Mouse (Mus musculus): ENCODE results near the gene Prx. TPM values are rescaled to one million over a fixed set of nuclear protein-coding genes. Genes with fewer than 3 reads are reported as not detected.

Prx gene
- total RNA-seq, 2 experiments from 2014 or later = 0.47 to 0.50 TPM

- no peak for DNase-seq (ENCODE audit: extremely low spot score in 1 of 2, low spot score in 2 of 2)
- Histone ChIP-seq H3K27ac (peak overlapping the region; percentile 78), H3K4me3 (peak overlapping the region; percentile 60)
- TF ChIP-seq CTCF (IDR thresholded peaks at IDR 0.05) = no peak
- intact Hi-C loops (cut with DNase I) = loop anchor here (1.0 kb wide), 2 partner anchors 16 to 27 kb away; partner anchors contain the start of genes Blvrb and Sptbn4
These were observed 25.2 kb upstream of the Prx start for GRCm38 (mm10) chr7:27473835-27474489.

- DNase-seq (ENCODE audit: extremely low spot score in 1 of 2, low spot score in 2 of 2) = peak; percentile 95 to 97
- Histone ChIP-seq H3K27ac (peak overlapping the region; percentile 78), H3K4me3 (peak overlapping the region; percentile 60)
- intact Hi-C loops (cut with DNase I) = no loop called here
- TF ChIP-seq CTCF (IDR thresholded peaks at IDR 0.05) = peak; percentile 59
These were observed 24.6 kb upstream of the Prx start for GRCm38 (mm10) chr7:27474490-27474954.

- no peak overlapping the region for H3K4me3 ChIP-seq
- no peak for DNase-seq (ENCODE audit: extremely low spot score in 1 of 2, low spot score in 2 of 2)
- intact Hi-C loops (cut with DNase I) = loop anchor here (5.0 kb wide), 1 partner anchor 52 kb away; no protein-coding TSS in a partner anchor
- no peak for TF ChIP-seq CTCF (IDR thresholded peaks at IDR 0.05)
- H3K27ac ChIP-seq = no peak overlapping the region
These were observed 23.5 kb upstream of the Prx start for GRCm38 (mm10) chr7:27475596-27475995.

DNA sequence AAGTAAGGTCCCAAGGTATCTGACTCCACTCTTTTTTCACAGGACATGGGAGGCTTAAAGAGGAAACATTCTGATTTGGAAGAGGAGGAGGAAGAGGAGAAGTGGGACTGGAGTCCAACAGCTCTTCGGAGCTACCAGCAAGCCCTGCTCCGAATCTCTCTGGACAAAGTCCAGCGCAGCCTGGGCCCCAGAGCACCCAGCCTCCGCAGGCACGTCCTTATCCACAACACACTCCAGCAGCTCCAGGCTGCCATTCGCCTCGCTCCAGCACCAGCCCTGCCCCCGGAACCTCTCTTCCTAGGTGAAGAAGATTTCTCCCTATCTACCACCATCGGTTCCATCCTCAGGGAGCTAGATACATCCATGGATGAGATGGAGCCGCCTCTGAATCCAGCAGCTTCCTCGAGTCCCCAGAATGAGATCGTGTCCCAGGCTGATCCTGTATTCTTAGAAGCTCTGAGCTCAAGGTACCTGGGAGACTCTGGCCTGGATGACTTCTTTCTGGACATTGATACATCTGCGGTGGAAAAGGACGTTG is 23.0 kb upstream of the Prx start:
- Histone ChIP-seq H3K27ac (no peak overlapping the region), H3K4me3 (no peak overlapping the region)
- no peak for DNase-seq (ENCODE audit: extremely low spot score in 1 of 2, low spot score in 2 of 2)
- intact Hi-C loops (cut with DNase I) = loop anchor here (5.0 kb wide), 1 partner anchor 51 kb away; no protein-coding TSS in a partner anchor
- no peak for TF ChIP-seq CTCF (IDR thresholded peaks at IDR 0.05)

DNA sequence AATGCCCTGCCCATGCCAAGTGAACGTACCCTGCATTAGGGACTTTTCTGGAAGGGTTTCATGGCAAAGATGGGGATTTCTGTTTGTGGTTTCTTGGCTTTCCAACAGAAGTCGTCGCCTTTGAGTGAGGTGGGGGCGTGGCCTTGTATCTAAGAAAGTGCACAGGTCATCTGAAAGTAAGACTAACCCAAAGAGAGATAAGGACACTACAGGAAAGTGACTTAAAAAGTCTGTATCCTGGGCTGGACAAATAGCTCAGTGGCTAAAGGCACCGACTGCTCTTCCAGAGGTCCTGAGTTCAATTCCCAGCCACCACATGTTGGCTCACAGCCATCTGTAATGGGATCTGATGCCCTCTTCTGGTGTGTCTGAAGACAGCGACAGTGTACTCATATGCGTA is 20.6 kb upstream of the Prx start:
- no peak overlapping the region for H3K4me3 ChIP-seq
- intact Hi-C loops (cut with DNase I) = loop anchor here (5.0 kb wide), 1 partner anchor 49 kb away; no protein-coding TSS in a partner anchor

GRCm38 (mm10) chr7:27479750-27480149 is 19.4 kb upstream of the Prx start:
- H3K27ac ChIP-seq = no peak overlapping the region
- intact Hi-C loops (cut with DNase I) = loop anchor here (5.0 to 10.0 kb wide), 2 partner anchors 48 to 205 kb away; partner anchors contain the start of gene Zfp607b
- H3K4me3 ChIP-seq = no peak overlapping the region
- no peak for TF ChIP-seq CTCF (IDR thresholded peaks at IDR 0.05)
- DNase-seq (ENCODE audit: extremely low spot score in 1 of 2, low spot score in 2 of 2) = no peak

More for the DNA sequence above, 20.6 kb upstream of the Prx start:
- no peak for DNase-seq (ENCODE audit: extremely low spot score in 1 of 2, low spot score in 2 of 2)
- no peak for TF ChIP-seq CTCF (IDR thresholded peaks at IDR 0.05)
- H3K27ac ChIP-seq = no peak overlapping the region

DNA sequence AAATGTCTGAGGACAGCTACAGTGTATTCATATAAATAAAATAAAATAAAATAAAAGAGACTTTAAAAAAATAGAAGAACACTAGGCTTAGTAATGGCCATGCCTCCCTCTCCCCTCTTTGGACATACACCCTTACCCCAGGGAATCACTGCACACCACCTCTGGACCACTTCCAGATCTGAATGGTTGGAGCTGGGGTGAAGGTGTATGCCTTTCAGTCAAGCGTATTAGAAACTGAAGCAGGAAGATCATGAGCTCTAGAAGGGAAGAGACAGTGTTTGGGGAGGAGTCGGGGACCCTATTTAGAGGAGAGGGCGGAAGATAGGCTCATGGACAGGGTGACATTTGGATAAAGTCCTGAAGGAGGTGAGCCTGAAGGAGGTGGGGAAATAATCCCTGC is 18.6 kb upstream of the Prx start:
- TF ChIP-seq CTCF (IDR thresholded peaks at IDR 0.05) = no peak
- intact Hi-C loops (cut with DNase I) = loop anchor here (10.0 kb wide), 1 partner anchor 204 kb away; the partner anchor contains the start of gene Zfp607b

DNA sequence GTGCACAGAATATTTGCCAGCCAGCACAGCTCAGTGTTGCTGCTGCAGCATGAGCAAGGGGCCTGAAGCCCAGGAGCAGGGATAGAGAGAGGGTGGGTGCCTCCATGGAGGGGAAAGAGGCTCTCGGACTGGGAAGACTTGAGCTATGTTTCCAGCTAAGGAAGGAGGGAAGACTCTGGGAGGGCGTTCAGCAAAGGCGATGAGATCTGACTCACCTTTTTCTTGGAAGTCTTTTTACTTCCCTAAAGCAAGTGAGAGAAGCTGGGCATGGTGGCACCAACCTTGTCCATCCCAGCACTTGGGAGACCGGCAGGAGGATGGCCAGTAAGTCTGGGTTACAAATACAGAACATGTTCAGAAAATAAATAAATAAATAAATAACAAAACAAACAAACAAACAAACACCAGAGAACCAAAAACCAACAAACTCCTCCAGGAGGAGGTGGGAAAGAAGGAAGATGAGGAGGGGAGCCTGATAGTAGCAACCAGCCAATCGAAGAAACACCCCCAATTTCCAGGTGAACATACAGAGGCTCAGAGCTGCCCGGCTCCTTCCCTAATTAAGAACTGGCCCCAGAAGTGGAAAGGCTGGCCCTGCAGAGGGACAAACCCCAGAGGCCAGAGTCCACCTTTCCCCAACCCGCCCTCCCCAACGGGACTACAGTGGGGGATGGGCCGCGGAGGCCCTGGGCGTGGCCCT is 18.0 kb upstream of the Prx start:
- intact Hi-C loops (cut with DNase I) = loop anchor here (10.0 kb wide), 1 partner anchor 204 kb away; the partner anchor contains the start of gene Zfp607b
- H3K27ac ChIP-seq = peak overlapping the region; percentile 75
- TF ChIP-seq CTCF (IDR thresholded peaks at IDR 0.05) = no peak

More for the DNA sequence above, 18.6 kb upstream of the Prx start:
- Histone ChIP-seq H3K27ac (peak overlapping the region; percentile 75; the same call in 1 of the 2 replicates), H3K4me3 (no peak overlapping the region)
- no peak for DNase-seq (ENCODE audit: extremely low spot score in 1 of 2, low spot score in 2 of 2)

DNA sequence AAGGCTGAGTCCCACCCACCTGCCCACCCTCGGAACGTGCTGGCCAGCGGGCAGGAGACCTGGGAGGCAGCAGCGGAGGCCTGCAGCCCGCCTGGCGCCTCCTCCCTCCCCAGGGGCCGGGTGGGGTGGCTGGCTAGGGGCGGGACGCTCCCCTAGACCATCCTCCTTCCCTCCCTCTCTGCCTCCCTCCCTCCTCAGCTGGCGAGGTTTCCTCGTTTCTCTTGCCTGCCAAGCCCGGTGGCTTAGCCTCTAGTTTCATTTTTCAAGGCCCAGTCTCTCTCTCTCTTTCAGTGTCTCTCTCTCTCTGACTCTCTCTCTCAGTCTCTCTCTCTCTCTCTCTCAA is 17.5 kb upstream of the Prx start:
- TF ChIP-seq CTCF (IDR thresholded peaks at IDR 0.05) = no peak
- H3K27ac ChIP-seq = peak overlapping the region; percentile 75
- intact Hi-C loops (cut with DNase I) = loop anchor here (10.0 kb wide), 1 partner anchor 203 kb away; the partner anchor contains the start of gene Zfp607b

More for the DNA sequence above, 18.0 kb upstream of the Prx start:
- peak overlapping the region; percentile 48 for H3K4me3 ChIP-seq
- DNase-seq (ENCODE audit: extremely low spot score in 1 of 2, low spot score in 2 of 2) = no peak

GRCm38 (mm10) chr7:27483860-27484259 is 15.3 kb upstream of the Prx start:
- H3K4me3 ChIP-seq = no peak overlapping the region
- intact Hi-C loops (cut with DNase I) = loop anchor here (10.0 kb wide), 1 partner anchor 201 kb away; the partner anchor contains the start of gene Zfp607b
- no peak for TF ChIP-seq CTCF (IDR thresholded peaks at IDR 0.05)
- no peak overlapping the region for H3K27ac ChIP-seq
- DNase-seq (ENCODE audit: extremely low spot score in 1 of 2, low spot score in 2 of 2) = no peak

More for the DNA sequence above, 17.5 kb upstream of the Prx start:
- H3K4me3 ChIP-seq = peak overlapping the region; percentile 48
- peak; percentile 70 to 74 for DNase-seq (ENCODE audit: extremely low spot score in 1 of 2, low spot score in 2 of 2)

- intact Hi-C loops (cut with DNase I) = loop anchor here (5.0 to 10.0 kb wide), 2 partner anchors 199 to 254 kb away; partner anchors contain the start of genes Coq8b and Zfp607b
- Histone ChIP-seq H3K4me3 (peak overlapping the region; percentile 70), H3K27ac (peak overlapping the region; percentile 56)
- DNase-seq (ENCODE audit: extremely low spot score in 1 of 2, low spot score in 2 of 2) = no peak
- no peak for TF ChIP-seq CTCF (IDR thresholded peaks at IDR 0.05)
These were observed 12.9 kb upstream of the Prx start for GRCm38 (mm10) chr7:27486102-27486769.

Data from left cerebral cortex, adult 2 months (tissue).